Mouse (Mus musculus) T-helper 2 cell (primary cell): ENCODE data around the gene Scyl1.

Source experiments
- in situ Hi-C: fragments of 300-600 bp; cut with MboI, MseI; formaldehyde crosslinking; loops from one replicate; pipeline ENCODE4 v1.15.1; 2025; ENCODE audit warnings: high pct_unique_total_duplicates

Gene Scyl1

DNA sequence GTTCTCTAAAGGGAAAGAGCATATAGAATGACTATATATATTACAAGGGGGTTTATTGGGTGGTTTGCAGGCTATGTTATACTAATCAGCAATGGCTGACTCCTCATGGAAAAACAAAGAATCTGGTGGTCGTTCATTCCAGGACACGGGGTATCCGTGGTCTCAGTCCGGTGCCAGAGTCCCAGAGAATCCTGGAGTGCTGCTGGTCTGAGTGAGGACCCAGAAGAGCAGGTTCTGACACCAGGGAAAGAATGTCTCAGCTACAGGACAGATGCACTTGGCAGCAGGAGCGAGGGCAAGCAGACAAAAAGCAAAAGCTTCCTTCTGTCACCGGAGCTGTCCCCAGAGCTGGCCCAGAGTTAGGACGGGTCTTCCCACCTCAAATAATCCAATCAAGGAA lies 17.4 kb upstream of the Scyl1 start:
- in situ Hi-C loops, result no loop called here

DNA sequence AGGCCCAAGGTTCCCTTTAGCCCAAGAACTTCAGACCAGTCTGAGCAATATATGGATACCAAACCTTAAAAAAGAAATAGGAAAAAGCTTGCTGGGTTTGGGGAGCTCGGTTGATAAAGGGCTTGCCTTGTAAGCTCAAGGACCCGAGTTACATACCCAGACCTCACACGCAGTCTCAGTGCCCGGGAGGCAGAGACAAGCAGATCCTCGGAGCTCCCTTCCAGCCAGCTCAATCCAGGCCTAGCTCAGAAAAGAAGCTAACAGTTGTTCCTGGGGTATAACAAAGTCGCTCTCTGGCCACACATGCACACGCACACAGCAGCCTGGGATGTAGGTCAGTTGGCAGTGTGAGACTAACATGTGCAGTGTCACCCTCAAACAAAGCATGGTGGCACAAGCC lies 16.7 kb upstream of the Scyl1 start:
- in situ Hi-C loops, result no loop called here

DNA sequence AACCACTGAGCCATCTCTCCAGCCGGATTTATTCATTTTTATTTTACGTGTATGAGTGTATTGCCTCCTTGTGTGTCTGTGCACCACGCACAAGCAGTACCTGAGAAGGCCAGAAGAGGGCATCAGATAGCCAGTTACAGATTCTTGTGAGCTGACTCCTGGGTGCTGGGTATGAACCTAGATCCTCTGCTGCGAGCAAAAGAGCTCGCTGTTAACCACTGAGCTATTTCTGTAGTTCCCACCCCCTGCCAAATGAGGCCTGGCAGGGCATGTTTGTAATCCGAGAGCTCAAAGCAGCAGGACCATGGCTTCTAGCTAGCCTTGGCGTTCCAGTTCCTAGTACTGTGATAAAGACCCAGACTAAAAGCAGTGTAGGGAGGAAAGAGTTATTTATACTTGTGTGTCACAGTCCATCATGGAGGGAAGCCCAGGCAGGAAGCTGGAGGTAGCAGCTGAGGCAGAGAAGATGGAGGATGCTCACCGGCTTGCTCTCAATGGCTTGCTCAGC lies 16.0 kb upstream of the Scyl1 start:
- in situ Hi-C loops, result no loop called here

DNA sequence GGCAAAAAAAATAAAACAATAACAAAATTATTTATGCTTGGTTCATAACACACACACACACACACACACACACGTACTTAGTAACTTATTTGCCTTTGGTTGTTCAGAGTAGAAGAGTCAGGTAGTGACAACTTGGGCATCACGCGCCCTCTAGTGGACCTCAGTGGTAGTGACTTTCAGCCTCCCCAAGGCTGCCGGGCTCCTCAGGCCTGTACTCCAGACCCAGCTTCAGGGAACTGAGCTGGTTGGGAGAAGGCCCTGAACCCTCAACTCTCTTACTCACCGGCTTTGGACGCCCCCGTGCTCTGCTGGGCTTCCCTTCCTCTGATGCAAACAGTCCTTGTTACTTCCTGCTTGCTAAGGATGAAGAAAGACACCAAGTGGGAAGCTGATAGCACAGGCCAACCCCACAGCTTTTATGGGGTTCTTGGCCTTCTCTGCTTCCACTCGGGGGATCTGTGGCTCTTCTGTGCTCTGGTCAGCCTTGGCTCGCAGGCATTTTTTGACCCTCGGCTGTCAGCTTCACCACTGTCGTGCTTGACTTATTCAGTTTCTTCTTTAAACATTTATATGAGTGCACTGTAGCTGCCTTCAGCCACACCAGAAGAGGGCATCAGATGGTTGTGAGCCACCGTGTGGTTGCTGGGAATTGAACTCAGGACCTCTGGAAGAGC lies 15.4 kb upstream of the Scyl1 start:
- in situ Hi-C loops, result no loop called here

DNA sequence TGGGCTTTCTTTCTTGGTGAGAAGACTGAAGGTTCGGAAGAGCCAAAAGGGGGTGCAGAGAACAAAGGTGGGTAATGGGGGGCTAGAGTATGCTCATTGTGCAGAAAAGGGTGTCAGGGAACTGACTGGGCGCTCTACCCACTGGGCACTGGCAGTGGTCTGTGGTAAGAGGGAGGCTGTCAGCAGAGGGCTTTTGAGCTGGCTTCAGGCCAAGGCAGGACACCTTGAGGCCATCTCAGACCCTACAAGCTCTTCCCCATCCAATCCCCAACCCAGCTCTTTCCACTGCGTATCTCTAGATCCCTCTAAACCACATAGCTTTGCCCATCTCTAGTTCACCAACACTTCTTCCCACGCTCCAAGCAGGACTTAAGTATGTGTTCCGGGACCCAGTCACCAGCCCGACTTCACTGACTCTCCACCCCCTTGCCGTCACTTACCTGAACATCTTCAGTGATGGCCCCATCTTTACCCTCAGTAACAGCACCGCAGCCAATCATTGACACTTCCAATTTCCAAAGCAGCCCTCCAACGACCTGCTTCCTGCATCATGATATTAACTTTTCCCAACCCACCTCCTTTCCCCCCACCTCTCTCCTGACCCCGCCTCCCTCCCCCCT lies 13.8 kb upstream of the Scyl1 start:
- in situ Hi-C loops, result no loop called here

DNA sequence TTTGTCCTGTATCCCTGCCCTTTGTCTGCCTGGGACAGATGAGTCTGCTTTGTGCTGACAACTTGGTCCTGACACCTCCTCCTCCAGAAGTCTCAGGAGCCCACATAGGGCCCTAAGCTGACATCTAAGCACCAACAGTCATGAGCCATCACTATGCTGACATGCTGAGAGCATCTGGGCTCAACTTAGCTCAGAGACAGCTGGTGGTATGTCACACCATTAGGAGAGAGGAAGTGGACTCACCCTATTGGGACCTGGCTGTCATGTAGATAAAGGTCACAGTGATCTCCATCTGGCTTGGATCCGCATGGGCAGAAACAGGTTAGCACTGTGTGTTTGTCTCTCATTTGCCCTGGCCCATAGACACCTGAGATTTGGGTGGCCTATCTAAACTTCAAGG lies 10.9 kb upstream of the Scyl1 start:
- in situ Hi-C loops, result no loop called here

DNA sequence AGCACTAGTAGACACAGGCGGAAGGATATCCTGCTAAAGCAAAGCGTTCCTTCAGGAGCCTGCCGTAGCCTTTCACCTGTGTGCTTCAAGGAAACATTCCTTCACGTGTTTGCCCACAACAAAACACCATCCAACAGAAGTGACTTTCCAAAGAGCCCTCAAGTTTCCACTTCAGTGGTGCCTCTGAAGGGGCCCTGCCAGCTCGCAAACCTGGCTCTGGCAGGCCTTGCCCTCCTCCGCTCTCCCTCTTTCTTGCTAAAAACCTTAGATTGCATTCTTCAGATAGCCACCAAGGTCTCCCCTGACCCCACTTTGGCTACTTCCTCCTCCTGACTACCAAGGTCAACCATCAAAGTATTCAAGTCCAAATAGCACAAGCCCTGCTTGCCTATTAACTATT lies 10.3 kb upstream of the Scyl1 start:
- in situ Hi-C loops, result no loop called here

DNA sequence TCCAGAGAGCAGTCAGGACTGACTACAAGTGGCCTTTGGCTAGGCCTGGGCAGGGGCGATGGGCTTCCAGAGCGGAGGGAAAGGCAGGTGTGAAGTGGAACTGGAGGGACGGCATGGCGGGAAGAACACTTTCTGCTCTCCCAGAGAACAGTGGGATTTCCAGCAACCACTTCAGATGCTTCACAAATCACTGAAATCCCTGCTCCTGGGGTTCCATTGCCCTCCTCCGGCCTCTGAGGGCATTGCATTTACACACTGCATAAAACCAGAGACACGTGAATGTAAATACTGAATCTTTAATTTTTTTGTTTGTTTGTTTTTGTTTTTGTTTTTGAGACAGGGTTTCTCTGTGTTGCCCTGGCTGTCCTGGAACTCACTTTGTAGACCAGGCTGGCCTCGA lies 9.0 kb upstream of the Scyl1 start:
- in situ Hi-C loops, result no loop called here

DNA sequence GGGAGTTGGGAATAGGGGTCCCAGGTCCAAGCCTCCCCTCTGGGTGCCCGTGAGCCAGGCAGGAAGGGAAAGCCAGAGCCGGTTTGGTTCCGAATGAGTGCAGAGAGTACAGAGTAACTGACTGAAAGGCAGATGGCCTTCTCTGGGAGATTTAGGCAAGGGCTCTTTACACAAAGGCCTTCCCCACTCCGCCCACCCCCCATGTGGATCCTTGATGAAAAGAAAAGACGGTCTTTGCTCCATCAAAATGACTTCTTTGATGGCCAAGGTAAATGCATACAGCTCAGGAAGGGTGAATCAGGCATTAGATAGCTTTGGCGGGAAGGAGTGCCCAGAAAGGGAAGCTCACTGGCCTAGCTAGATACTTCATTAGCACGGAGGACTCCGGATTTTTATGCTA lies 7.1 kb upstream of the Scyl1 start:
- in situ Hi-C loops, result no loop called here

DNA sequence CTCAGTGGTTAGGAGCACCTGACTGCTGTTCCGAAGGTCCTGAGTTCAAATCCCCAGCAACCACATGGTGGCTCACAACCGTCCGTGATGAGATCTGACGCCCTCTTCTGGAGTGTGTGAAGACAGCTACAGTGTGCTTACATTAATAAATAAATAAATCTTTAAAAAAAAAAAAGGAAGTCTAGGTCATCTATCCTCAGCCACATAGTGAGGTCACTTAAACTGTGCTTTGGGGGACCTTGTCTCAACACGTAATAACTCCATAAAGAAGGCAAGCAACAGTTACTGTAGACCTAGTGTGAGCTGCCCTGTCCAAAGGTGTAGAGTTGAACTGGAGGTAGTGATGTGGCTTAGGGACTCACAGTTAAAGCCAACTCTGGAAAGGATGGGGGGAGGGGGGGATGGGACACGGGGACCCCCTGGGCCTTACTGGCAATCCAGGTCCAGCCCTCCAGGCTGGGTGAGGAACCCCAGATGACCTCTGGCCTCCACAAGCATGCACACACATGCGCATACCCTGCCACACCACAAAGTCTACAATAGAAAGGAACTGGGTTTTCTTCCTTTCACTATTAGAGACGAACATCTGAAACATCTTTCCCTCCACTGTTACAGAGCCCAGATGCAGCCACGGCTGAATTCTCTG lies 6.3 kb upstream of the Scyl1 start:
- in situ Hi-C loops, result no loop called here

DNA sequence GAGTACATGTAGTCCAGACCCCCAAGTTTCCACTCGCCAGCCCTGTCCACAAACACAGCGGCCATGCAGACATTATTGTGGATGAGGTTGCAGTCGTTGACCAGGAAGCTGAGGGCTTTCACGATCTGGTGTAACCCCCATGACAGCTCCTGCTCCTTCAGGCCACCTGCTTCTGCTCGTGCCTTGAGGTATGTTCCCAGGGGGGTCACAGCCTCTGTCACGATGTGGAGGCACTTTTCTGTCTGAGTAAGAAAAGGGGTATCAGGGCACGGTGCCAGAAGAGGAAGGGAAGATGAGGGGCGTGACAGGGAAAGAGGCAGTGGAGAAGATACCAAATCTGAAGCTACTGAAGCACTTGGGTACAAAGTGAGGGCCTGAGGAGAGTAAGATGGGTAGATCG lies 908 bp downstream of the Scyl1 start:
- in situ Hi-C loops, result no loop called here

DNA sequence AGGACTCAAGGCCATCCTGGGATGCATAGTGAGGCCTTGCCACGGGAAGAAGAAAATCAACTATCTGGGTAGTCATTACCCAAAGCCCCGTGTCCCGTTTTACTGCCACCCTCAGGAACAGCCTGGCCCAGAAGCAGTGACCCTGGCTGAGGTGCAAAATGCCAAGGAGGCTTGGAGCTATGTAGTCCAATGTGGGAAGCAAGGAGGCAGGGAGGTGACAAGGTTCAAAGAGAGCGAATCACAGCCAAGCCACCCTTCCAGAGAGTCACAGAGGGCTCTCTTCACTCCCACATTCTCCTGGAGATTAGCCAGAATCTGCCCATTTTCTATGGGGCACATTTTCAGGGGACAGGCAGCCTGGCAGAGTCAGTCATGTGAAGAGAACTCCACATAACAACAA lies 3.9 kb downstream of the Scyl1 start:
- in situ Hi-C loops, result no loop called here

DNA sequence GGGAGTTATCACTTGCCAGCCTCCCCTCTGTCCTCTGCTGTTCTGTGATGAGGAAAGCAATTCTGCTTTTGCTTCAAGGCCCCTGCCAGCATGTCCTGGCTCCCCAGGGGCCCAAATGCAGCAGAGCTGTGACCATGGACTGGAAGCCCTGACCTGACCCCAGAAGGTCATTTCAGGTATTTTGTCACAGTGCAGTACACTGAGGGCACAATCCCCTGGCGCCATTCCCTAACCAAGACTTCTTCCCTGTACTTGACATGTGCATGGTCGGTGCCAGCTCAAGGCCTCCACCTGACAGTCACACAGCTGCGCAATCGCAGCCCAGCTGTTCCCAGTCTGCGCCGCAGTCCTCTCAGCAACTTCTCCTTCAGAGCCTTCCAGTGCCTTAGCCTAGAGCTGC lies 8.1 kb downstream of the Scyl1 start:
- in situ Hi-C loops, result no loop called here

DNA sequence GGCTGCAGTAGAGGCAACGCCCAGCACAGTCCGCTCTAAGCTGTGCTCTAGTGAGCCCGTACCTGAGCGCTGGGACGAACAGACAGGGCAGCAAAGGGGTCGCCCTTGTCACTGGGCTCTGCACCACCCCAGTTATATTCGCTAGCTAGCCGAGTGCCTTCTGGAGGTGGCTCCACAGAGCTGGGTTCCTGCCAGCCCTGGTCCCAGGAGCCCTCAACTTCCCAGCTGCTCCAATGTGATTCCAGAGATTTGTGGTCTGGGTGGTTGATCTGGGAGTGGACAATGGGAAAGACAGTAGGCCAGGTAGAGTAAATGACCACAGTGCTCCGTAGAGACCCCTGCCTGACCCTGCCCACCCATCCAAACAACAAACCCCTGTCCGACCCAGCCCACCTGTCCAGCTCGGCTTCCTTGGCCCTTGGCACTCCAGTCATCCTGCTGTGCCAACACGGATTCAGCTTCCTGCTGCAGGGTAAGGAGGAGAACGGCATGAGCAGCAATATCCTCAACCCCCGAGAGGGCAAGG lies 12.3 kb downstream of the Scyl1 start:
- in situ Hi-C loops, result no loop called here

DNA sequence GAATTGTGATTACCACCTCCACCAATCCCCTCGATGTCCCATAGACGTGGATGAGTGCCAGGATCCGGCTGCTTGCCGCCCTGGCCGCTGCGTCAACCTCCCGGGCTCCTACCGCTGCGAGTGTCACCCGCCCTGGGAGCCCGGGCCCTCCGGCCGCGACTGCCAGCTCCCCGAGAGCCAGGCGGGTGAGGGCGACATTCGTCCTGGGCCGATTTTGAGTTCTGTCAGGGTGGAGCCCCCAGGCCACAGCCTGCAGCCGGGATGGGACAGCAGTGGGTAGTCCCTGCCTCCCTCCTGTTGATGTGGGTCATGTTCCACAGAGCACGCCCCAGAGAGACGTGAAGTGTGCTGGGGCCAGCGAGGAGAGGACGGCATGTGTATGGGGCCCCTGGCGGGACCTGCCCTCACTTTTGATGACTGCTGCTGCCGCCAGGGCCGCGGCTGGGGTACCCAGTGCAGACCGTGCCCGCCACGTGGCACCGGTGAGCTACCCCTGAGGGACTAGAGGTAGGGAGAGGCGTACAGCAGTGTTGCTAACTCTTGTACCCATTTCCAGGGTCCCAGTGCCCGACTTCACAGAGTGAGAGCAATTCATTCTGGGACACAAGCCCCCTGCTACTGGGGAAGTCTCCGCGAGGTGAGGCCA lies 14.1 kb downstream of the Scyl1 start:
- in situ Hi-C loops, result no loop called here

DNA sequence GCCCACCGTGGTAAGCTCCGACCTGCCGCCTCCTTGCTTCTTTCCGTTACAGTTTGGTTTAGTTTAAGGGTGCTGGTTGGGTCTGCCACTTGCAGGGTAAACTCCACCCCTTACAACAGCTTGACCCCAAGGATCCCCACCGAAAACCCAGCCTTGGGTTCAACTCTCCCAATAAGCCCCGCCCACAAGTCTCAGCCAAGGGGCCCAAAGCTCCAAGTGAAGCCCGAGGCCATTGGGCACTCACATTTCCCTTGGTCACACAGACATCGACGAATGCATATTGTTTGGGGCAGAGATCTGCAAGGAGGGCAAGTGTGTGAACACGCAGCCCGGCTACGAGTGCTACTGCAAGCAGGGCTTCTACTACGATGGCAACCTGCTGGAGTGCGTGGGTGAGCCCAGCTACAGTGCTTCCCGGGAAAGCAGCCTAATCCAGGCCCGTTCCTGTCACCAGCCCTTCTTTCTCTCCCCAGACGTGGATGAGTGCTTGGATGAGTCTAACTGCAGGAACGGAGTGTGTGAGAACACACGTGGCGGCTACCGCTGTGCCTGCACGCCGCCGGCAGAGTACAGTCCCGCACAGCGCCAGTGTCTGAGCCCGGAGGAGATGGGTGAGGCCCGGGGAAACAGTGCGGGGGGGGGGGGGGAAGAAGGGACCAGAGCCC lies 14.8 kb downstream of the Scyl1 start:
- in situ Hi-C loops, result no loop called here

DNA sequence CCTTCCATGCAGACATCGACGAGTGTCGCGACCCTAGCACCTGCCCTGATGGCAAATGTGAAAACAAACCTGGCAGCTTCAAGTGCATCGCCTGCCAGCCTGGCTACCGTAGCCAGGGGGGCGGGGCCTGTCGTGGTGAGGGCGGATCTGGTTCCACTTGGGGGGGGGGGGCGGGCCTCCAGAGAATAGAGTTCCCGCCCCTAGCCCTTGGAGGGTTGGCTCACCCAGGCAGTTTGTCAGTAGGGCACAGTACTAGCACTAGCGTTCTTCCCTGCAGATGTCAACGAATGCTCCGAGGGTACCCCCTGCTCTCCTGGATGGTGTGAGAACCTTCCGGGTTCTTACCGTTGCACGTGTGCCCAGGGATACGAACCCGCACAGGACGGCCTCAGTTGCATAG lies 19.5 kb downstream of the Scyl1 start:
- in situ Hi-C loops, result no loop called here

DNA sequence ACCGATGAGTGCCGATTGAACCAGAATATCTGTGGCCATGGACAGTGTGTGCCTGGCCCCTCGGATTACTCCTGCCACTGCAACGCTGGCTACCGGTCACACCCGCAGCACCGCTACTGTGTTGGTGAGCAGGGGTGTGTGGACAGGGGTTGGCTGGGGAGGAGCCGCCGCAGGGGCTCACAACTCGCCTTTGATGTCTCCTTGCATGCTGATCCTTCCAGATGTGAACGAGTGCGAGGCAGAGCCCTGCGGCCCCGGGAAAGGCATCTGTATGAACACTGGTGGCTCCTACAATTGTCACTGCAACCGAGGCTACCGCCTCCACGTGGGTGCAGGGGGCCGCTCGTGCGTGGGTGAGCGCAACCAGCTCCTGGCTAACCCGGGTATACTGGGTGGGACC lies 20.3 kb downstream of the Scyl1 start:
- in situ Hi-C loops, result no loop called here

DNA sequence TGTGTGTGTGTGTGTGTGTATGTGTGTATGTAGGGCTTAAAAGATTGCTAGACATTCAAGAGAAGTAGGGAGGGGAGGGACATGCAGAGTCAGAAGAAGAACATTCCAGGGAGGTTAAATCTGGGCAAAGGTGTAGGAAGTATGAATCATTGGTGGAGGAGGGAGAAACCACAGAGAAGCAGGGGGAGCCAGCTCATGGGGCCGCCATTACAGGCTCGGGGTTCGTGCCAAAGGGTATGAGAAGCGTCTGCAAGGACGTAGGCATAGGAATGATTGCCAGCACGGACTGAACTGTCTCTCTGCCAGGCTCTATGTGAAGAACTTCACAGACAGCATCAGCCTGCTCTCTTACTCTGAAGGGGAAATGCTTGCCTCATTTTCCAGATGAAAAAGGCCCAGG lies 21.7 kb downstream of the Scyl1 start:
- in situ Hi-C loops, result no loop called here

DNA sequence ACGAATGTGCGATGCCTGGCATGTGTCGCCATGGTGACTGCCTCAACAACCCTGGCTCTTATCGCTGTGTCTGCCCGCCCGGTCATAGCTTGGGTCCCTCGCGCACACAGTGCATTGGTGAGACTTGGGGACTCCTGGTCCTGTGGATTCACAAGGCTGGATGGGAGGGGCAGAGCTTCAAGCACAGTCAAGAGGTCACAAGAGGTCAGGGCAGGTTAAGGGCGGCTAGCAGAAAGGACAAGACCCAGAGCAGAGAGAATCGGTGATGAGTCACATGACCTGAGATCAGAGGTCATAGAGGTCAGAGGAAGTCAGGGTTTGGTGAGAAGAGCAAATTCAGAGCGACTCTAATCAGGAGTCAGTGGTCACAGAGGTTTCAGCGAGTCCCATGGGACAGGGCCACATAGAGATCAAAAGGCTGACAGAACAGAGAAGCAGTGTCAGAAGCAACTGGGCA lies 24.3 kb downstream of the Scyl1 start:
- in situ Hi-C loops, result no loop called here

DNA sequence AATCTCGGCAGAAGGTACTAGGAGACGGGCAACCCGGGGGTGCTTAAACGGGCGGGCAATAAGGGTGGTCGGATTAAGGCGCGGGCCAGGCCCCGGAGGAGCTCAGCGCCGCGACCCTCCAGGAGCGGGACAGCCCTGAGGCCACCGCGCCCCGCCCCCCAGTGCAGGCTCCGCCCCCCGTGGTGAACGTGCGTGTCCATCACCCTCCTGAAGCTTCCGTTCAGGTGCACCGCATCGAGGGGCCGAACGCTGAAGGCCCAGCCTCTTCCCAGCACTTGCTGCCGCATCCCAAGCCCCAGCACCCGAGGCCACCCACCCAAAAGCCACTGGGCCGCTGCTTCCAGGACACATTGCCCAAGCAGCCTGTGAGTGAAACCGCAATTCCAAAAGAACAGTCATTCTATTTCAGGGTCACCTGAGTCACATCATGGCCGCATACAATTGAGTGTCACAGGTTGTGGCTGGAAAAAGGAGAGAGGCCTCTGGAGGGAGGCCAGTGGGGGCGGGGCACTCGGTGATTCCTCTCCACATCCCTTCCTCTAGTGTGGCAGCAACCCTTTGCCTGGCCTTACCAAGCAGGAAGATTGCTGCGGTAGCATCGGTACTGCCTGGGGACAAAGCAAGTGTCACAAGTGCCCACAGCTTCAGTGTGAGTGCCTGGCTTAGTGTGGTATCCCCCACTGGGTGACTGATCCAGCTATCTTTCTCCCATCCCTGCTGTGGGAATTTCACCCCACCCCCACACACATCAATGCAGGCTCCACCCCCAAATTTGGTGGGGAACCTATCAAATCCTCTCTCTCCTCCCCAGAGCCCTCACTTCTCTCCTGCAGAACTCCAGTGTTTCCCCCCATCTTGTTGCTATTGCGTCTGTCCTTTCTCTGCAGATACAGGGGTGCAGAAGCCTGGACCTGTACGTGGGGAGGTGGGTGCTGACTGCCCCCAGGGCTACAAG lies 25.2 kb downstream of the Scyl1 start:
- in situ Hi-C loops, result no loop called here
